Mouse (Mus musculus) embryonic facial prominence, embryonic 12.5 days (tissue): ENCODE measurements around the gene Ifnz. TPM values are rescaled to one million over a fixed set of nuclear protein-coding genes. Genes with fewer than 3 reads are reported as not detected.
"Not testable (repeated sequence)": the region's sequence is repeated elsewhere in the genome, so short reads cannot be mapped to it uniquely, and the experiment has no call there.

ENCODE experiments used
- ATAC-seq: fragments of 200-750 bp; cut with Nextera tagmentation; 2 replicates; pipeline ENCODE4 v1.8.0; 2017; ENCODE audit not compliant: insufficient number of reproducible peaks, insufficient read depth, low FRiP score, low TSS enrichment
- H3K27ac ChIP-seq: fragments of 300-500 bp; sonication (generic); 2 replicates; pipeline ENCODE4 v1.5.1; 2016; ENCODE audit warnings: mild to moderate bottlenecking
- H3K27me3 ChIP-seq: fragments of 300-500 bp; sonication (generic); 2 replicates; pipeline ENCODE4 v1.6.1; 2016; ENCODE audit warnings: mild to moderate bottlenecking, moderate library complexity
- H3K36me3 ChIP-seq: fragments of 300-500 bp; sonication (generic); 2 replicates; pipeline ENCODE4 v1.6.1; 2016; ENCODE audit warnings: mild to moderate bottlenecking
- H3K4me1 ChIP-seq: fragments of 300-500 bp; sonication (generic); 2 replicates; pipeline ENCODE4 v1.6.1; 2016
- H3K4me2 ChIP-seq: fragments of 300-500 bp; sonication (generic); replicated peaks from 2 replicates; pipeline ENCODE4 v1.6.1; 2016; ENCODE audit warnings: mild to moderate bottlenecking, moderate library complexity
- H3K4me3 ChIP-seq: fragments of 300-500 bp; sonication (generic); 2 replicates; pipeline ENCODE4 v1.5.1; 2016; ENCODE audit warnings: mild to moderate bottlenecking
- H3K9ac ChIP-seq: fragments of 300-500 bp; sonication (generic); 2 replicates; pipeline ENCODE4 v1.6.1; 2016; ENCODE audit warnings: mild to moderate bottlenecking, moderate library complexity
- H3K9me3 ChIP-seq: fragments of 300-500 bp; sonication (generic); 2 replicates; pipeline ENCODE4 v1.6.1; 2016; ENCODE audit warnings: mild to moderate bottlenecking, moderate library complexity
- WGBS: fragments of 180-500 bp; shearing (Covaris S2); methylation state at CpG from one replicate; pipeline ENCODE4 v1.1.7; 2016; 5-methylcytosine and 5-hydroxymethylcytosine counted together
- polyA plus RNA-seq: library from polyadenylated mRNA; unstranded; fragments of >200 nt; fragmentation: Nextera tagmentation; extraction: Ambion mirVana; gene quantifications from 2 replicates; pipeline ENCODE4 v1.2.1, GENCODE M21; 2016

Ifnz gene
- 0.20 and 0.32 TPM in 2 replicates for polyA plus RNA-seq

- not testable (repeated sequence) for H3K9me3 ChIP-seq, H3K36me3 ChIP-seq, H3K9ac ChIP-seq, H3K4me1 ChIP-seq, H3K27me3 ChIP-seq, H3K27ac ChIP-seq, ATAC-seq
- 16% methylated on average over 5 of the region's 7 CpGs for WGBS
- 0 out of 2 replicates have a peak within 1 kb of the TSS, but pooled peaks have one; percentile 22 for H3K4me3 ChIP-seq
- peak within 1 kb of the TSS; percentile 30; the same call in 1 of the 2 replicates for H3K4me2 ChIP-seq
Observed at GRCm38 (mm10) chr4:88781831-88782230, at the start of gene Ifnz. Gene Ifnz, plus strand, starts transcription at chr4:88782131.

GRCm38 (mm10) chr4:88738480-88738879 is 43.5 kb upstream of the Ifnz start:
- no peaks in the 10 kb centered on the region for H3K36me3 ChIP-seq
- no peak overlapping the region for H3K4me3 ChIP-seq
- no peaks in the 10 kb centered on the region for H3K4me1 ChIP-seq
- no peak for ATAC-seq
- H3K4me2 ChIP-seq, result no peak overlapping the region
- H3K9me3 ChIP-seq, result no peaks in the 10 kb centered on the region
- 2% methylated on average over 2 of the region's 2 CpGs for WGBS
- no peak overlapping the region for H3K27ac ChIP-seq
- H3K9ac ChIP-seq, result no peak overlapping the region
- no peaks in the 10 kb centered on the region for H3K27me3 ChIP-seq

GRCm38 (mm10) chr4:88739036-88739435 is 42.9 kb upstream of the Ifnz start:
- no peaks in the 10 kb centered on the region for H3K27me3 ChIP-seq
- H3K4me1 ChIP-seq, result no peaks in the 10 kb centered on the region

GRCm38 (mm10) chr4:88741426-88741825 is 40.5 kb upstream of the Ifnz start:
- Histone ChIP-seq H3K27me3 (no peaks in the 10 kb centered on the region), H3K9ac (no peak overlapping the region), H3K4me1 (no peaks in the 10 kb centered on the region), H3K9me3 (no peaks in the 10 kb centered on the region), H3K36me3 (no peaks in the 10 kb centered on the region), H3K4me3 (no peak overlapping the region), H3K27ac (no peak overlapping the region), H3K4me2 (no peak overlapping the region)
- WGBS, result 89% methylated on average over 4 of the region's 4 CpGs
- no peak for ATAC-seq

More at GRCm38 (mm10) chr4:88739036-88739435, 42.9 kb upstream of the Ifnz start:
- H3K27ac ChIP-seq, result no peak overlapping the region
- no peaks in the 10 kb centered on the region for H3K9me3 ChIP-seq
- no peak for ATAC-seq
- 86% methylated on average over 6 of the region's 6 CpGs for WGBS
- no peaks in the 10 kb centered on the region for H3K36me3 ChIP-seq
- no peak overlapping the region for H3K9ac ChIP-seq
- H3K4me2 ChIP-seq, result no peak overlapping the region
- H3K4me3 ChIP-seq, result no peak overlapping the region

- H3K9ac ChIP-seq, result no peak overlapping the region
- no peak overlapping the region for H3K27ac ChIP-seq
- H3K9me3 ChIP-seq, result no peaks in the 10 kb centered on the region
- no peak overlapping the region for H3K4me3 ChIP-seq
- ATAC-seq, result no peak
- no peaks in the 10 kb centered on the region for H3K36me3 ChIP-seq
- no peak overlapping the region for H3K4me2 ChIP-seq
- whole genome bisulfite sequencing, result 73% methylated on average over 7 of the region's 7 CpGs
- H3K4me1 ChIP-seq, result no peaks in the 10 kb centered on the region
- no peaks in the 10 kb centered on the region for H3K27me3 ChIP-seq
Observed at GRCm38 (mm10) chr4:88742771-88743371, 39.1 kb upstream of the Ifnz start.

- no peaks in the 10 kb centered on the region for H3K9me3 ChIP-seq
- no peak overlapping the region for H3K9ac ChIP-seq
- no peak overlapping the region for H3K4me3 ChIP-seq
- H3K27ac ChIP-seq, result no peak overlapping the region
- WGBS, result 72% methylated on average over 3 of the region's 3 CpGs
- H3K36me3 ChIP-seq, result no peaks in the 10 kb centered on the region
- H3K27me3 ChIP-seq, result no peaks in the 10 kb centered on the region
- no peak for ATAC-seq
- no peak overlapping the region for H3K4me2 ChIP-seq
- H3K4me1 ChIP-seq, result no peaks in the 10 kb centered on the region
Observed at GRCm38 (mm10) chr4:88744207-88744606, 37.7 kb upstream of the Ifnz start.

- H3K36me3 ChIP-seq, result no peaks in the 10 kb centered on the region
- no peaks in the 10 kb centered on the region for H3K4me1 ChIP-seq
- H3K4me3 ChIP-seq, result no peak overlapping the region
- H3K9me3 ChIP-seq, result no peaks in the 10 kb centered on the region
- no peak overlapping the region for H3K4me2 ChIP-seq
- H3K27ac ChIP-seq, result no peak overlapping the region
- WGBS, result 35% methylated on average over 6 of the region's 6 CpGs
- no peaks in the 10 kb centered on the region for H3K27me3 ChIP-seq
- ATAC-seq, result no peak
- no peak overlapping the region for H3K9ac ChIP-seq
Observed at GRCm38 (mm10) chr4:88749926-88750325, 32.0 kb upstream of the Ifnz start.

GRCm38 (mm10) chr4:88754818-88755340 is 27.1 kb upstream of the Ifnz start, which contains the start of gene Gm13271:
Gene Gm13271, plus strand, starts transcription at chr4:88754868.
- H3K9ac ChIP-seq, H3K27me3 ChIP-seq, H3K27ac ChIP-seq, H3K4me3 ChIP-seq, H3K36me3 ChIP-seq, H3K4me1 ChIP-seq, ATAC-seq, H3K4me2 ChIP-seq, H3K9me3 ChIP-seq: not testable (repeated sequence)
- WGBS, result 75% methylated on average over 15 of the region's 15 CpGs

GRCm38 (mm10) chr4:88756581-88757513 is 25.1 kb upstream of the Ifnz start:
- Histone ChIP-seq H3K9ac (peak overlapping the region; percentile 48; the same call in 1 of the 2 replicates), H3K4me3 (peak overlapping the region; percentile 43), H3K27ac (peak overlapping the region; percentile 91), H3K4me2 (peak overlapping the region; percentile 64)
- not testable (repeated sequence) for H3K4me1 ChIP-seq, H3K36me3 ChIP-seq, ATAC-seq, H3K27me3 ChIP-seq, H3K9me3 ChIP-seq
- WGBS, result 13% methylated on average over 28 of the region's 31 CpGs

- peak overlapping the region; percentile 43 for H3K4me3 ChIP-seq
- H3K9me3 ChIP-seq, H3K27me3 ChIP-seq, H3K4me1 ChIP-seq, H3K36me3 ChIP-seq: not testable (repeated sequence)
- 0% methylated on average over 19 of the region's 21 CpGs for WGBS
- peak overlapping the region; percentile 48; the same call in 1 of the 2 replicates for H3K9ac ChIP-seq
- ATAC-seq, result peak; percentile 100
- H3K4me2 ChIP-seq, result peak overlapping the region; percentile 64
- peak overlapping the region; percentile 91 for H3K27ac ChIP-seq
Observed at GRCm38 (mm10) chr4:88757628-88758031, 24.3 kb upstream of the Ifnz start.

GRCm38 (mm10) chr4:88758751-88759150 is 23.2 kb upstream of the Ifnz start:
- not testable (repeated sequence) for H3K27ac ChIP-seq, H3K9me3 ChIP-seq, ATAC-seq, H3K36me3 ChIP-seq, H3K4me2 ChIP-seq, H3K9ac ChIP-seq, H3K4me1 ChIP-seq, H3K27me3 ChIP-seq, H3K4me3 ChIP-seq
- 87% methylated on average over 9 of the region's 9 CpGs for WGBS
